Mouse (Mus musculus) forebrain, embryonic 15.5 days (tissue): ENCODE results near the gene Marveld1. TPM values are rescaled to one million over a fixed set of nuclear protein-coding genes. Genes with fewer than 3 reads are reported as not detected.
A peak's percentile ranks its signal among the peaks of the same experiment; 100 is the strongest.

Source experiments
- ATAC-seq: fragments of 200-750 bp; cut with Nextera tagmentation; replicated peaks from 2 replicates; pipeline ENCODE4 v1.8.0; 2017; ENCODE audit warnings: mild to moderate bottlenecking, moderate TSS enrichment, moderate library complexity
- H3K27ac ChIP-seq: fragments of 300-500 bp; sonication (generic); replicated peaks from 2 replicates; pipeline ENCODE4 v1.5.1; 2015; ENCODE audit warnings: mild to moderate bottlenecking, inconsistent platforms
- H3K27me3 ChIP-seq: fragments of 300-500 bp; sonication (generic); 2 replicates; pipeline ENCODE4 v1.6.1; 2015; ENCODE audit warnings: inconsistent platforms
- H3K36me3 ChIP-seq: fragments of 300-500 bp; sonication (generic); 2 replicates; pipeline ENCODE4 v1.6.1; 2015; ENCODE audit warnings: mild to moderate bottlenecking, inconsistent platforms
- H3K4me1 ChIP-seq: fragments of 300-500 bp; sonication (generic); 2 replicates; pipeline ENCODE4 v1.6.1; 2015; ENCODE audit warnings: inconsistent platforms
- H3K4me2 ChIP-seq: fragments of 300-500 bp; sonication (generic); replicated peaks from 2 replicates; pipeline ENCODE4 v1.6.1; 2015; ENCODE audit warnings: mild to moderate bottlenecking, inconsistent platforms
- H3K4me3 ChIP-seq: fragments of 300-500 bp; sonication (generic); 2 replicates; pipeline ENCODE4 v1.5.1; 2015; ENCODE audit warnings: mild to moderate bottlenecking, inconsistent platforms
- H3K9ac ChIP-seq: fragments of 300-500 bp; sonication (generic); replicated peaks from 2 replicates; pipeline ENCODE4 v1.6.1; 2015; ENCODE audit warnings: mild to moderate bottlenecking, inconsistent platforms
- H3K9me3 ChIP-seq: fragments of 300-500 bp; sonication (generic); 2 replicates; pipeline ENCODE4 v1.6.1; 2016; ENCODE audit warnings: inconsistent platforms
- WGBS: fragments of 180-500 bp; shearing (Covaris S2); methylation state at CpG from one replicate; pipeline ENCODE4 v1.1.7; 2015; ENCODE audit warnings: mixed read lengths; 5-methylcytosine and 5-hydroxymethylcytosine counted together
- polyA plus RNA-seq: library from polyadenylated mRNA; unstranded; fragments of >200 nt; fragmentation: Nextera tagmentation; extraction: Ambion mirVana; gene quantifications from 2 replicates; pipeline ENCODE4 v1.2.1, GENCODE M21; 2015

The Marveld1 gene
- polyA plus RNA-seq, result 1.7 and 2.6 TPM in 2 replicates

DNA sequence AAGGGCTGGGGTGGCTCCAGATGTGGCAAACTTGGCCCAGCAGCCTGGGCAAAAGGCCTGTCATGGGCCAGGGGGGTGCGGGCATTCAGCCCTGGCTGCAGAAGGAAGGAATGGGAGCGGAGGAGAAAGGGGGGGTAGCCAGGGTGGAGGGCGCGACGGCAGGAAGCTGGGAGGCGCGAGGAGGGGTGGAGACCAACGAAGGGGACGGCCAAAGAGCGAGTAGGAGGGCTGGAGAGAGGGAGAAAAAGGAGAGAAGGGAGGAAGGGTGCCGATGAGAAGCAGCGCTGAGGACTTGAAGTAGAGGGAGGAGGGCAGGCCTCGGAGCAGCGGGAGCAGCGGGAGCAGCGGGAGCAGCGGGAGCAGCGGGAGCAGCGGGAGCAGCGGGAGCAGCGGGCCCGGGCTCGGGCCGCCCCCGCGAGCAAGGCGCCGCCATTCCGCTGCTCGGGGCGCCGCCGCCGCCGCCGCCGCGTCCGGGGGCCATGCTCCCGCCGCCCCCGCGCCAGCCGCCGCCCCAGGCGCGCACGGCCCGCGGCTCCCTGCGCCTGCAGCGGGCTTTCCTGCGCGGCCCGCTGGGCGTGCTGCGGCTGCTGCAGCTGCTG, at the start of gene Marveld1:
Gene Marveld1, plus strand, starts transcription at position 231 of the 599 bp plus-strand sequence.
- Histone ChIP-seq H3K36me3 (no peaks in the 10 kb centered on the region), H3K9ac (peak within 1 kb of the TSS; percentile 55), H3K4me2 (peak within 1 kb of the TSS; percentile 69), H3K4me1 (peaks cover 13% of the 10 kb centered on the region), H3K4me3 (peak within 1 kb of the TSS; percentile 54), H3K9me3 (no peaks in the 10 kb centered on the region), H3K27me3 (peaks cover 9% of the 10 kb centered on the region), H3K27ac (0 out of 2 replicates have a peak within 1 kb of the TSS, but pooled peaks have one; percentile 19)
- ATAC-seq, result peak; percentile 23; the same call in 1 of the 2 replicates
- under 1% methylated on average over 47 of the region's 57 CpGs for WGBS

DNA sequence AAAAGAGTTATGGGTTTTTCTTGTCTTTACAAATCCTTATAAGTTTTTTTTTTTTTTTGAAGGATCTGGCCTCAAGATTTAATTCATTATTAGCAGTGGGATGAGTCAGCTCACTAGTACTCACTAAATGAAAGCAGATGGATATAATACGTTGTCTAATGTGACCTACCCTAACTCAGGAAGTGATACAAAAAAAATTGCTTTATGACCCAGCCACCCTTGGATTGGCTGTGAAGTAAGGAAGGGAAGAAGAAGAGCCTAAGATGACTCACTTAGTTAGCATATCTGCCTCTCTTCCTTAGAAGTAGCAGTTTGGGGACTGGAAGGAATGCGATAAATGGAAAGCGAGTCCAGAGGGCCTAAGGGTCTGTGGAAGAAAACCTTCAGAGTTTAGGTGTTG, 47.8 kb upstream of the Marveld1 start:
- H3K9ac ChIP-seq, result no peak overlapping the region
- WGBS, result 97% methylated on average over 3 of the region's 3 CpGs
- H3K27me3 ChIP-seq, result no peaks in the 10 kb centered on the region
- 0 out of 2 replicates have a peak, but pooled peaks cover 2% of the 10 kb centered on the region for H3K4me1 ChIP-seq
- ATAC-seq, result no peak
- no peaks in the 10 kb centered on the region for H3K9me3 ChIP-seq
- no peak overlapping the region for H3K4me2 ChIP-seq
- H3K4me3 ChIP-seq, result no peak overlapping the region
- H3K27ac ChIP-seq, result no peak overlapping the region
- peaks cover 18% of the 10 kb centered on the region for H3K36me3 ChIP-seq

DNA sequence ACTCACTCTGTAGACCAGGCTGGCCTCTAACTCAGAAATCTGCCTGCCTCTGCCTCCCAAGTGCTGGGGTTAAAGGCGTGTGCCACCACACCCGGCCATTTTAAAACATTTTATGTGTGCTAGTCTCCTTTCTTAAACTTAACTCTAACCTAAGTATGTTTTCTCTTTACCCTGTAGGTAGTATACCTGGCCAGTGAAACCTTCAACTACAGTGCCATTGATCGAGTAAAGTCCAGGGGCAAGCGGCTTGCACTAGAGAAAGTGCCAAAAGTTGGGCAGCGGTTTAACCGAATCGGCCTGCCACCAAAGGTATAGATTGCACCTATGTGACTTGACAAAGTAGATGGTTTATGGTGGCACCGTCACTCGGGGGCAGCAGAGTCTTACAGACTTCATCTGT, 42.5 kb upstream of the Marveld1 start:
- no peak overlapping the region for H3K4me2 ChIP-seq
- H3K4me1 ChIP-seq, result no peaks in the 10 kb centered on the region
- H3K9ac ChIP-seq, result no peak overlapping the region
- H3K27me3 ChIP-seq, result no peaks in the 10 kb centered on the region
- WGBS, result 95% methylated on average over 9 of the region's 9 CpGs
- H3K36me3 ChIP-seq, result peaks cover 32% of the 10 kb centered on the region
- H3K27ac ChIP-seq, result no peak overlapping the region
- no peak for ATAC-seq
- no peak overlapping the region for H3K4me3 ChIP-seq
- no peaks in the 10 kb centered on the region for H3K9me3 ChIP-seq

DNA sequence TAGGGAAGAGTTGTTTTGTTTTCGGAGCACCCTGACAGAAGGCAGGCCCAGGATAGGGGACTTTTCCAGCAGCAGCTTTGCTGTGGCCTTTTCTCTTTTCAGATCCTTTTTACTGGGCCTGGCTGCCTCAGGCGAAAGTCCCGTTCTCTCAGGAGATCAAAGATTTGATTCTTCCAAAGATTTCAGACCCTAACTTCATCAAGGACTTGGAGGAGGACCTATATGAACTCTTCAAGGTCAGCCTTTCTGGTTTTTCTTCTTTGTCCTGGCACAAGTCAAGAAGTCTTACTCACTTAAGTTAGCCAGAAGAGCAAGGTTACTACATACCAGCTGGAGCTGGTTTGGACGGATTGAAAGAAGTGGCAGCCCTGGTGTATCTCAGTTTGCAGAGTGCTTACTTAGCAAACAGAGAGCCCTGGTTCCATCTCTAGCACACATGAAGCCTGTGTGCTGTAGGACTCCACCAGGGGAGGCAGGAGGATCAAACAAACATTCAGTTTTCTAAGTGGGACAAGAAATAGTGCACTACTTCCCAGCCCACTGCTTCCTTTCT, 31.3 kb upstream of the Marveld1 start:
- no peak overlapping the region for H3K4me2 ChIP-seq
- peaks cover 59% of the 10 kb centered on the region for H3K36me3 ChIP-seq
- H3K9me3 ChIP-seq, result no peaks in the 10 kb centered on the region
- H3K4me3 ChIP-seq, result no peak overlapping the region
- H3K9ac ChIP-seq, result no peak overlapping the region
- no peaks in the 10 kb centered on the region for H3K4me1 ChIP-seq
- whole genome bisulfite sequencing, result 95% methylated on average over 4 of the region's 4 CpGs
- H3K27me3 ChIP-seq, result no peaks in the 10 kb centered on the region
- no peak for ATAC-seq
- no peak overlapping the region for H3K27ac ChIP-seq

DNA sequence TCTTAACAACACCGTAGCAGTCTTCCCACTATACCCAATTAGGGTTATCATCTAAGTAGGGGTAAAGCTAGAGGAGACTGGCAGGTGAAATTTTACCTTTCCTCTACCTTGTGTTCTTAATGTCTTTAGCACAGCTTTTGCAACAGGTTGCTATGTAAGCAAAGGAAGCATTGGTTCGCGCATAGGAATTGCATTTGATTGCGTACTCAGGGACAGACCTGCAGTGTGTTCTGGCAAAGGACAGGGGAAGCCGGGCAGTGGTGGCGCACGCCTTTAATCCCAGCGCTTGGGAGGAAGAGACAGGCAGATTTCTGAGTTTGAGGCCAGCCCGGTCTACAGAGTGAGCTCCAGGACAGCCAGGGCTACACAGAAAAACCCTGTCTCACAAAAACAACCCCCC, 29.1 kb upstream of the Marveld1 start:
- Histone ChIP-seq H3K36me3 (peaks cover 72% of the 10 kb centered on the region), H3K27me3 (no peaks in the 10 kb centered on the region), H3K4me3 (no peak overlapping the region), H3K4me2 (no peak overlapping the region), H3K9ac (no peak overlapping the region), H3K4me1 (no peaks in the 10 kb centered on the region), H3K27ac (no peak overlapping the region), H3K9me3 (no peaks in the 10 kb centered on the region)
- no peak for ATAC-seq
- 97% methylated on average over 9 of the region's 9 CpGs for WGBS

DNA sequence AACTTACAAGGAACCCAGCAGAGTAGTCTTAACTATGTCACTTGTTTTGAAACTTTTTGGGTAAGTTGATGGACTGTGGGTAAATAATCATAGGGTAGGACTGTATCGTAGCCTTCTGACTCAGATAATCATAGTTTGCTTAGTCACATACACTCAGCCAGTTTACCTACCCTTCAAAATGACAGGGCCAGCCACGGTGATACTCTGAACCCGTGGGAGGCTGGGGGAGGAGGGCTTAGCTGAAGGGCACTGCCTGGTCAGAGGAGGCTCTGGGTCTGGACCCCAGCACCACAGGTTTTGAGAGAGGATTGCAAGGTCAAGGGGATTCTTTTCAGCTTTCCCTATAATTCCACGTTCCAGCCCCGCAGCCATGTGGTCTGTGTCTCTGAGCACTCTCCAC, 28.6 kb upstream of the Marveld1 start:
- no peak overlapping the region for H3K9ac ChIP-seq
- 92% methylated on average over 5 of the region's 5 CpGs for WGBS
- H3K9me3 ChIP-seq, result no peaks in the 10 kb centered on the region
- no peak overlapping the region for H3K4me2 ChIP-seq
- H3K4me1 ChIP-seq, result no peaks in the 10 kb centered on the region
- H3K36me3 ChIP-seq, result peaks cover 75% of the 10 kb centered on the region
- H3K27ac ChIP-seq, result no peak overlapping the region
- no peaks in the 10 kb centered on the region for H3K27me3 ChIP-seq
- no peak overlapping the region for H3K4me3 ChIP-seq
- ATAC-seq, result no peak

DNA sequence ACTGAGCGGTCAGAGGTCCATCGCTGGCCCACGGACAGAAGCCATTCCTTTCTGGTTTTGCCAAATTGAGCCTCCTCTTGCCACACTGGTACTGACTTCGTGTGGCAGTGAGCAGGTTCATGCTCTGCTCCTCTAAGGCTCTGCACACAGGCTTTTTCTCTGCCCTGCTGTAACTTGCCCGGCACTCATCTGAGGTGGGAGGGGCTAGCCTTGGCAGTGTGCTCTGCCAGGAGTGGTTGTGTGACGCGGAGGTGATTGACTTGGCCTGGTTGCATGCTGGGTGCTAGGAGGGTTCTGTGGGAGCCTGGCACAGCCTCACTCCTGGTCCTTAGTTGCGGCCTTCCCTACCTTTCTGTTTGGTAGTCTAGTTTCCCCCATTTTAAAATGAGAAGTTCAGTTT, 26.7 kb upstream of the Marveld1 start:
- no peak overlapping the region for H3K4me2 ChIP-seq
- no peak overlapping the region for H3K27ac ChIP-seq
- no peaks in the 10 kb centered on the region for H3K27me3 ChIP-seq
- no peak overlapping the region for H3K9ac ChIP-seq
- peaks cover 59% of the 10 kb centered on the region for H3K36me3 ChIP-seq
- 93% methylated on average over 8 of the region's 8 CpGs for WGBS
- ATAC-seq, result no peak
- H3K4me1 ChIP-seq, result peaks cover 2% of the 10 kb centered on the region; the same call in 1 of the 2 replicates
- H3K9me3 ChIP-seq, result no peaks in the 10 kb centered on the region
- H3K4me3 ChIP-seq, result no peak overlapping the region

DNA sequence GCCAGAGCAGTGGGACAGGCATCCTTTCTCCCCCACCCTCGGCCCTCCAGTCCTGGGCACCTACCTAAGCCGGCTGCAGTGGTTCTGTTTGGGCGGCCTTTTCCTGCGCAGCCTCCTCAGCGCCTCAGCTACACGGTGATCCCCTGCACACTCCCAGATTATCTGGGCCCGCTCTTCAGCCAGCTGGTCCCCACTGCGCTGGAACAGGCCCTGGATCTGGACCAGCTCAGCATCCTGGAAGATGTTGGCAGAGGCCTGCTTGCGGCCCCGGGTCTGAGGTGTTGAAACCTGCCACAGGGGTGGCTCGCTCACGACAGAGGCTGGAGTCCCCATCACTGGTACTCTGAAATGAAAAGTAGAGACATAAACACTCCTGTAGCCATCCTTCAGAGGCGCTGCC, 22.5 kb upstream of the Marveld1 start:
- Histone ChIP-seq H3K4me1 (peaks cover 14% of the 10 kb centered on the region), H3K4me3 (no peak overlapping the region), H3K27ac (peak overlapping the region; percentile 15; the same call in 1 of the 2 replicates), H3K27me3 (no peaks in the 10 kb centered on the region), H3K36me3 (peaks cover 29% of the 10 kb centered on the region), H3K9me3 (no peaks in the 10 kb centered on the region), H3K4me2 (no peak overlapping the region), H3K9ac (no peak overlapping the region)
- WGBS, result 80% methylated on average over 13 of the region's 13 CpGs
- no peak for ATAC-seq

DNA sequence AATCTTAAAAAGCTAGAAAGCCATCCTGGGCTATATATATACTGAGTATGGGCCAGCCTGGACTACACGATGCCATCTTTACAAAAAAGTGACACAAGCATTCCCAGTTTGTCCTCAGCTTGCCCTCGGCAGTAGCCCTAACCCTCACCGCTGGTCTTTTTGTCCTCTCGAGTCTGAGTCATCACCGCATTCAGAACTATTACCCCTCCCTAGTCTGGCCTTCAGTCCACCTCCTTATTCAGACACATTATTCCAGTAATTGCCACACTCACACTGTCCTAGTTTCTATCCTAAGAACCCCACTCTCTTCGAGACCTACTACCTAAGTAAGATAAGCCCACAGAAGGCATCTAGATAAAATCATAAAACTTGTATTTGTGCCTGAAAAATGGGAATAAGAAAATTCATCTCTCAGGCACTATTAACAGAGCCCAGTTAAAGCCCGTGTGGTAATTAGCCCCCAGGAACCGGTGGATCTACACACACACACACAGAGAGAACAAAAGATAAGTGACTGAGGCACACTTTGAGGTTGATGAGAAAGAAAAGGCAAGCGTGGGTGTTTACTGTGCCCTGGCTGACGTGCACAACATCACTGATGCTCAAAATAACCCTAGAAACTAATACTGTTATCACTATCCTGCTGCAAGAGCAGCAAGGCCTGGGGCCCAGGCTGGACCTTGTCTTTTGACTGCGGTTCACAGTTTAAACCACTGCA, 21.5 kb upstream of the Marveld1 start:
- no peak overlapping the region for H3K27ac ChIP-seq
- H3K27me3 ChIP-seq, result no peaks in the 10 kb centered on the region
- ATAC-seq, result no peak
- peaks cover 20% of the 10 kb centered on the region for H3K36me3 ChIP-seq
- H3K4me2 ChIP-seq, result no peak overlapping the region
- H3K9ac ChIP-seq, result no peak overlapping the region
- H3K4me1 ChIP-seq, result peaks cover 17% of the 10 kb centered on the region
- H3K4me3 ChIP-seq, result no peak overlapping the region
- no peaks in the 10 kb centered on the region for H3K9me3 ChIP-seq
- WGBS, result 68% methylated on average over 11 of the region's 11 CpGs

DNA sequence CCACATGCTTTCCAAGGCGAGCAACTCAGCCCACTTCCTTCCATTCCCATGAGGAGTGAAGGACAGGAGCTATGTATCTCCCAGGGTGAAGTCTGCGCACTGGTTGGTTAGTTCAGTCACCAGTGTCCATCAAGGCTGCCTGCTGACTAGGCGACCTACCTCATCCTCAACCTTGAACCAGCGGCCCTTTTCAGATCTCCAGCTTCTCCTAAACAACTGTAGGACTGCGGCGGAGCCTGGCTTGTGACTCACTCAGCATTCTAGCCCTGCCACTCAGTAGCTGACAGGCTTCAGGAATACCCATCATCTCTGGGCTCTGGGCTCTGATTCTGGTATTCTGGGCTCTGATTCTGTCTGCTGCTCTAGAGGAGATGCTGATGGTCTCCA, 21.0 kb upstream of the Marveld1 start:
- no peak for ATAC-seq
- Histone ChIP-seq H3K9me3 (no peaks in the 10 kb centered on the region), H3K4me2 (no peak overlapping the region), H3K27me3 (no peaks in the 10 kb centered on the region), H3K4me1 (peaks cover 17% of the 10 kb centered on the region), H3K36me3 (peaks cover 15% of the 10 kb centered on the region), H3K9ac (no peak overlapping the region), H3K4me3 (no peak overlapping the region), H3K27ac (no peak overlapping the region)
- WGBS, result 92% methylated on average over 6 of the region's 6 CpGs

DNA sequence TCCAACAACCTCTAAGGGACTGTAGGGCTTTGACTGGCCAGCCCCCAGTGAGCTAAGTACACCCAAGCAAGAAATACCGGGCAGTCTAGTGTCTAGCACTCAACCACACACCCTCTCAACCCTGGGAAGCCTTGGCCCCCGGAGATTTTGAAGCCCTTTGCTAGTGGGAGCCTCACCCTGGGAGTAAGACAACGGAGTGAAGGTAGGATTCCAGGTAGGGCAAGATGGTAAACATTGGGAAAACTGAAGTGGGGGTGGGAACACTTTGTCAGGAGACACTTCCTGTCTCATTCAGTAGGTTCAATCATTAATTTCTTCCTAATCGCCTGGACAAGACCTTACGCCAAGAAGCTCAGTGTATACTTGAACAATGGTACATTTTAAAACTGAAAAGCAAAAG, 20.2 kb upstream of the Marveld1 start:
- no peak overlapping the region for H3K27ac ChIP-seq
- no peak overlapping the region for H3K4me2 ChIP-seq
- H3K36me3 ChIP-seq, result peaks cover 9% of the 10 kb centered on the region; the same call in 1 of the 2 replicates
- H3K4me3 ChIP-seq, result no peak overlapping the region
- 90% methylated on average over 5 of the region's 5 CpGs for WGBS
- no peak overlapping the region for H3K9ac ChIP-seq
- peaks cover 17% of the 10 kb centered on the region for H3K4me1 ChIP-seq
- H3K9me3 ChIP-seq, result no peaks in the 10 kb centered on the region
- no peak for ATAC-seq
- H3K27me3 ChIP-seq, result no peaks in the 10 kb centered on the region

DNA sequence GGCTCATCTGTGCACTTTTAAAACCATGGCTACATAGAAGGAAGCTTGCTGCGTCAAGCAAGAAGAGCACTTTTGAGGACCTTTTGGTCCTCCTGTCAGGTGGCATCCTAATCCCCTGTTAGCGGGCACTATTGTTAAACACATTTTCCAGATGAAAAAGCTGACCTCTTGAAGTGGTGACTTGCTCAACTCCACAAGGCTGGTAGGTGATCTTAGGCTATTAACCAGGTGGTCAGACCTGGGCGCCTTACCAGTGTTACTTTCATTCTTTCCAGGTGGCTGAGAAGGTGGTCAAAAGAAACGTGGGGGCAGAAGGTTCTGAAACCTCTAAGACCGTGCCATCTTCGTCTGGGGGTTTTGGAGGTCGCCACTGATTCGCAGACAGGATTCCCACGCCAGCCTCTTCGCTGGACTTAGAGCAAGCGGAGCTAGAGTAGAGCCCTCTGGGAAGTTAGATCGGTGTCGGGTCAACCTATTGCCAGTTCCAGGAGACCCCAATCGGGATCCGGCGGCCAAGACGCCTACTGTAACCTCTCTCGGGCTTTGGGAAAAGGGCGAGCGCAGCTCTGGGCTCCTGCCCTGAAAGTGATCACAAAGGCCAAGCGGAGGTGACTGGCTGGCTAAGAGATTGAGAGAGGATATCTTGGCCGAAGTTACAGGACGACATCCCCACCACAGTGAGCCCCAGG, 19.0 kb upstream of the Marveld1 start:
- H3K27me3 ChIP-seq, result no peaks in the 10 kb centered on the region
- H3K4me1 ChIP-seq, result peaks cover 17% of the 10 kb centered on the region
- H3K4me3 ChIP-seq, result peak overlapping the region; percentile 78
- 5% methylated on average over 23 of the region's 23 CpGs for WGBS
- peaks cover 5% of the 10 kb centered on the region; the same call in 1 of the 2 replicates for H3K36me3 ChIP-seq
- H3K9me3 ChIP-seq, result no peaks in the 10 kb centered on the region
- peak overlapping the region; percentile 99 for H3K4me2 ChIP-seq
- peak overlapping the region; percentile 58; the same call in 1 of the 2 replicates for H3K27ac ChIP-seq
- H3K9ac ChIP-seq, result peak overlapping the region; percentile 58
- no peak; the same call in 1 of the 2 replicates for ATAC-seq
